Mouse (Mus musculus): ENCODE data around the gene Dusp22.

GRCm38 (mm10) chr13:30704246-30705095, 44.7 kb downstream of the Dusp22 start:
- no peak for TF ChIP-seq EP300 (IDR thresholded peaks at IDR 0.05; ENCODE audit: insufficient read depth, low read depth, low read length)
- no peak for TF ChIP-seq CTCF (IDR thresholded peaks at IDR 0.05)
- TF ChIP-seq POLR2A (IDR thresholded peaks at IDR 0.05; ENCODE audit: insufficient read depth, low read depth, low read length), result no peak
